Mouse (Mus musculus): ENCODE data around the gene Tmem102. TPM values are rescaled to one million over a fixed set of nuclear protein-coding genes. Genes with fewer than 3 reads are reported as not detected.

Gene Tmem102
- polyA plus RNA-seq, 1 experiment from 2014 or later, result 0.82 TPM

GRCm38 (mm10) chr11:69800138-69800391 lies 5.4 kb downstream of the Tmem102 start:
- Histone ChIP-seq H3K4me3 (replicated peaks; ENCODE audit: low read depth, low read length) (peak overlapping the region; percentile 59), H3K36me3 (ENCODE audit: control insufficient read depth, insufficient read depth, low read length) (no peaks in the 10 kb centered on the region), H3K9ac (replicated peaks; ENCODE audit: low read length) (peak overlapping the region; percentile 62), H3K4me1 (ENCODE audit: control insufficient read depth, insufficient read depth, low read length) (peaks cover 56% of the 10 kb centered on the region), H3K27me3 (ENCODE audit: control insufficient read depth, insufficient read depth, low read length) (peaks cover 27% of the 10 kb centered on the region), H3K27ac (replicated peaks; ENCODE audit: low read depth, low read length) (peak overlapping the region; percentile 95), H3K9me3 (ENCODE audit: control insufficient read depth, low read length) (no peaks in the 10 kb centered on the region), H3K4me2 (ENCODE audit: low read length) (peak overlapping the region; percentile 97)
- 0% methylated on average over 11 of the region's 11 CpGs for WGBS
- ATAC-seq (ENCODE audit: low FRiP score, low TSS enrichment) (peak; percentile 44), DNase-seq (no peak)

- H3K4me2 ChIP-seq (ENCODE audit: low read length), result peak overlapping the region; percentile 97
- no peak for ATAC-seq (ENCODE audit: low FRiP score, low TSS enrichment)
- DNase-seq, result peak; percentile 69
- peak overlapping the region; percentile 62 for H3K9ac ChIP-seq (replicated peaks; ENCODE audit: low read length)
- no peaks in the 10 kb centered on the region for H3K9me3 ChIP-seq (ENCODE audit: control insufficient read depth, low read length)
- peak overlapping the region; percentile 59 for H3K4me3 ChIP-seq (replicated peaks; ENCODE audit: low read depth, low read length)
- peaks cover 55% of the 10 kb centered on the region for H3K4me1 ChIP-seq (ENCODE audit: control insufficient read depth, insufficient read depth, low read length)
- 9% methylated on average over 12 of the region's 12 CpGs for WGBS
- H3K36me3 ChIP-seq (ENCODE audit: control insufficient read depth, insufficient read depth, low read length), result no peaks in the 10 kb centered on the region
- H3K27ac ChIP-seq (replicated peaks; ENCODE audit: low read depth, low read length), result peak overlapping the region; percentile 95
- H3K27me3 ChIP-seq (ENCODE audit: control insufficient read depth, insufficient read depth, low read length), result peaks cover 22% of the 10 kb centered on the region; the same call in 1 of the 2 replicates
Measured at GRCm38 (mm10) chr11:69799394-69800137, 5.9 kb downstream of the Tmem102 start.

- H3K9ac ChIP-seq (replicated peaks; ENCODE audit: low read length), result no peak overlapping the region
- peaks cover 39% of the 10 kb centered on the region for H3K4me1 ChIP-seq (ENCODE audit: control insufficient read depth, insufficient read depth, low read length)
- H3K27ac ChIP-seq (replicated peaks; ENCODE audit: low read depth, low read length), result no peak overlapping the region
- H3K4me3 ChIP-seq (replicated peaks; ENCODE audit: low read depth, low read length), result no peak overlapping the region
- ATAC-seq (ENCODE audit: low FRiP score, low TSS enrichment) (no peak), DNase-seq (no peak)
- 76% methylated on average over 7 of the region's 7 CpGs for WGBS
- peaks cover 16% of the 10 kb centered on the region; the same call in 1 of the 2 replicates for H3K27me3 ChIP-seq (ENCODE audit: control insufficient read depth, insufficient read depth, low read length)
- H3K36me3 ChIP-seq (ENCODE audit: control insufficient read depth, insufficient read depth, low read length), result no peaks in the 10 kb centered on the region
- H3K4me2 ChIP-seq (ENCODE audit: low read length), result no peak overlapping the region
- no peaks in the 10 kb centered on the region for H3K9me3 ChIP-seq (ENCODE audit: control insufficient read depth, low read length)
Measured at GRCm38 (mm10) chr11:69797924-69798323, 7.5 kb downstream of the Tmem102 start.

DNA sequence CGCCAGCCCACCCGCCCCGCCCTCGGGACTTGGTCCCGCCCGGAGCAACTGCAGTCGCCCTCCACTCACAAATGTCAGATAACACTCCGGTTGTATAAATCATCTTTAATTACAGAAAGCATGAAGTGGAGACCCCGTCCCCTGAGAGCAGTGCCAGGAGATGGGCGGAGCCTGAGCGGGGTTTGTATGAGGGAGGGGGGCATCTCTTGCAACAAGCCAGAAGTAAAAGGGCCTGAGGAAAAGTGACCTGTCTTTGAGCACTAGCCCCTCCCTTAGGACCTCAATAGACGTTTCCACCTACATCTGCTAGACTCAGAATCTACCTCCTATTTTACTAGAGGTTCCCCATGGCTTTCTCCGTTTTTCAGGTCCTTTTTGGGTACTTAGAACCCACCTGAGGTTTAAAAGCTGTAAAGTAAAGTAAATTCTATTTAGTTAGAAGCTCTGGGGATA lies 9.4 kb downstream of the Tmem102 start:
- peaks cover 16% of the 10 kb centered on the region; the same call in 1 of the 2 replicates for H3K27me3 ChIP-seq (ENCODE audit: control insufficient read depth, insufficient read depth, low read length)
- H3K27ac ChIP-seq (replicated peaks; ENCODE audit: low read depth, low read length), result no peak overlapping the region
- peak overlapping the region; percentile 68 for H3K4me2 ChIP-seq (ENCODE audit: low read length)
- peaks cover 20% of the 10 kb centered on the region for H3K4me1 ChIP-seq (ENCODE audit: control insufficient read depth, insufficient read depth, low read length)
- WGBS, result 5% methylated on average over 13 of the region's 13 CpGs
- ATAC-seq (ENCODE audit: low FRiP score, low TSS enrichment), result no peak
- no peaks in the 10 kb centered on the region for H3K9me3 ChIP-seq (ENCODE audit: control insufficient read depth, low read length)
- peak overlapping the region; percentile 32 for H3K4me3 ChIP-seq (replicated peaks; ENCODE audit: low read depth, low read length)
- H3K36me3 ChIP-seq (ENCODE audit: control insufficient read depth, insufficient read depth, low read length), result no peaks in the 10 kb centered on the region
- no peak overlapping the region for H3K9ac ChIP-seq (replicated peaks; ENCODE audit: low read length)
- no peak for DNase-seq

GRCm38 (mm10) chr11:69795168-69795982 lies 10.0 kb downstream of the Tmem102 start, which contains the start of gene Chrnb1:
TSS of gene Chrnb1 (minus strand) at chr11:69795943.
- DNase-seq (peak; percentile 90), ATAC-seq (ENCODE audit: low FRiP score, low TSS enrichment) (peak; percentile 90)
- Histone ChIP-seq H3K4me3 (replicated peaks; ENCODE audit: low read depth, low read length) (peak within 1 kb of the TSS; percentile 32), H3K4me1 (ENCODE audit: control insufficient read depth, insufficient read depth, low read length) (peaks cover 19% of the 10 kb centered on the region), H3K36me3 (ENCODE audit: control insufficient read depth, insufficient read depth, low read length) (no peaks in the 10 kb centered on the region), H3K27ac (replicated peaks; ENCODE audit: low read depth, low read length) (no peak within 1 kb of the TSS), H3K9me3 (ENCODE audit: control insufficient read depth, low read length) (no peaks in the 10 kb centered on the region), H3K4me2 (ENCODE audit: low read length) (peak within 1 kb of the TSS; percentile 68), H3K9ac (replicated peaks; ENCODE audit: low read length) (peak within 1 kb of the TSS; percentile 23; the same call in 1 of the 2 replicates), H3K27me3 (ENCODE audit: control insufficient read depth, insufficient read depth, low read length) (peaks cover 16% of the 10 kb centered on the region; the same call in 1 of the 2 replicates)
- 2% methylated on average over 52 of the region's 52 CpGs for WGBS

DNA sequence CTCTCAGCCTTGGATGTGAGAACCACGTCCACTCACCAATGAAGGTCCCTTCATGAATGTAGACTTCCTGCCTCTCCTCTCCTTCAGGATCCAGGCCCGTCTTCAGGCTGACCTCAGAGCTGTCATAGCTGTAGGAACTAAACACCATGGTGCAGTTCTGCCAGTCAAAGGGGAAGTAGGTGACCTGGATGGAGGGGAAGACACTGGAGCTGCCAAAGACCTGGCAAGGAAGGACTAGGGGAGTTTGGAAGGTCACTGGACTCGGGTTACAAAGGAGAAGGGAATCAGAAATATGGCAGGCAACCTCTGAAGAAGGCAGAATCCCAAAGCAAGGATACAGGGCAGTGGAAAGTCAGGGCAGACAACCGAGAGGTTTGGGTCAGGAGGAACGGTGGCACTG lies 12.0 kb downstream of the Tmem102 start:
- ATAC-seq (ENCODE audit: low FRiP score, low TSS enrichment) (no peak), DNase-seq (no peak)
- no peaks in the 10 kb centered on the region for H3K9me3 ChIP-seq (ENCODE audit: control insufficient read depth, low read length)
- H3K9ac ChIP-seq (replicated peaks; ENCODE audit: low read length), result no peak overlapping the region
- no peak overlapping the region for H3K27ac ChIP-seq (replicated peaks; ENCODE audit: low read depth, low read length)
- H3K36me3 ChIP-seq (ENCODE audit: control insufficient read depth, insufficient read depth, low read length), result no peaks in the 10 kb centered on the region
- H3K4me2 ChIP-seq (ENCODE audit: low read length), result no peak overlapping the region
- peaks cover 9% of the 10 kb centered on the region; the same call in 1 of the 2 replicates for H3K4me1 ChIP-seq (ENCODE audit: control insufficient read depth, insufficient read depth, low read length)
- 65% methylated on average over 5 of the region's 5 CpGs for WGBS
- H3K4me3 ChIP-seq (replicated peaks; ENCODE audit: low read depth, low read length), result no peak overlapping the region
- H3K27me3 ChIP-seq (ENCODE audit: control insufficient read depth, insufficient read depth, low read length), result peaks cover 16% of the 10 kb centered on the region; the same call in 1 of the 2 replicates

GRCm38 (mm10) chr11:69791420-69791819 lies 14.0 kb downstream of the Tmem102 start:
- no peak overlapping the region for H3K4me3 ChIP-seq (replicated peaks; ENCODE audit: low read depth, low read length)
- ATAC-seq (ENCODE audit: low FRiP score, low TSS enrichment) (no peak), DNase-seq (no peak)
- H3K4me1 ChIP-seq (ENCODE audit: control insufficient read depth, insufficient read depth, low read length), result peaks cover 9% of the 10 kb centered on the region; the same call in 1 of the 2 replicates
- no peaks in the 10 kb centered on the region for H3K9me3 ChIP-seq (ENCODE audit: control insufficient read depth, low read length)
- no peak overlapping the region for H3K27ac ChIP-seq (replicated peaks; ENCODE audit: low read depth, low read length)
- WGBS, result 72% methylated on average over 5 of the region's 5 CpGs
- no peak overlapping the region for H3K4me2 ChIP-seq (ENCODE audit: low read length)
- H3K27me3 ChIP-seq (ENCODE audit: control insufficient read depth, insufficient read depth, low read length), result peaks cover 10% of the 10 kb centered on the region; the same call in 1 of the 2 replicates
- no peaks in the 10 kb centered on the region for H3K36me3 ChIP-seq (ENCODE audit: control insufficient read depth, insufficient read depth, low read length)
- no peak overlapping the region for H3K9ac ChIP-seq (replicated peaks; ENCODE audit: low read length)

DNA sequence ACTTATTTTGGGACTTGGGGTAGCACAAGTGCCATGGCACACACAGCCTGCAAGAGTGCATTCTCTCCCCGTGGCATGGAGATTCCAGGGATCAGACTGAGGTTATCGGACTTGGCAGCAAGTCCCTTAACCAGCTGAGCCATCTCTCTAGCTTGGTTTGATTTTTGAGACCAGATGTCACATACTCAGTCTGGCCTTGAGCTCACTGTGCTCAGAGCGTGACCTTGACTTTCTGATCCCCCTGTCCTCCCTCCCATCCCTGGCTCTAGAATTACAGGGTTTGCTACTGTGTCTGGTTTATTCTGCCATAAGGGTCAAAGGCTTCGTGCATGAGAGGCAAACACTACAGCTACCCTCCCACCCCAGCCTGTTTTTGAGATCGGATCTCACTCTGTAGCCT lies 16.0 kb downstream of the Tmem102 start:
- WGBS, result 76% methylated on average over 5 of the region's 5 CpGs
- H3K9ac ChIP-seq (replicated peaks; ENCODE audit: low read length), result no peak overlapping the region
- H3K4me2 ChIP-seq (ENCODE audit: low read length), result no peak overlapping the region

More for the DNA sequence above, 16.0 kb downstream of the Tmem102 start:
- Histone ChIP-seq H3K36me3 (ENCODE audit: control insufficient read depth, insufficient read depth, low read length) (no peaks in the 10 kb centered on the region), H3K4me3 (replicated peaks; ENCODE audit: low read depth, low read length) (no peak overlapping the region), H3K4me1 (ENCODE audit: control insufficient read depth, insufficient read depth, low read length) (no peaks in the 10 kb centered on the region), H3K9me3 (ENCODE audit: control insufficient read depth, low read length) (no peaks in the 10 kb centered on the region), H3K27ac (replicated peaks; ENCODE audit: low read depth, low read length) (no peak overlapping the region), H3K27me3 (ENCODE audit: control insufficient read depth, insufficient read depth, low read length) (no peaks in the 10 kb centered on the region; the same call in 1 of the 2 replicates)
- ATAC-seq (ENCODE audit: low FRiP score, low TSS enrichment) (no peak), DNase-seq (no peak)
